ENCODE assay signal across 21 mouse cellular contexts in the genomic region with DNA sequence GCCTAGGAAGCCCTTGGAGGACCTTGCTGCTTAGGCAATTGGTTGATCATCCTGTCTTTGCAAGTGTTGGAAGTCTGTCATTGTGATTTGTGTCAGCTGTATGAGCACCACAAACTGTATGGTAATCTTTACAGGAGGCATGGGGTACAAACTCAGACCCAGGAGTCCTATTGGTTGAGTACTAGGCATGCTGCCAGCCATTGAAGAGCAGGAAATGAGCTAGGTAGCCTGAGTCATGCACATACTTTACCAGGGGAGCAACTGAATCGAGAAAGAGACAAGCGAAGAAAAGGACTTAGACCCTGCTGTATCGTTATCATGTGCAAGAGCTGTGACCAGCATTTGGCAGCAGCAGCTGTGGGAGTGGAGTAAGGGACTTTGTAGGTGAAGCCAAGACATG. TPM values are rescaled to one million over a fixed set of nuclear protein-coding genes. Genes with fewer than 3 reads are reported as not detected.
DNase-seq lines count a peak whose midpoint lies in the region; ATAC-seq and TF ChIP-seq lines count a peak whose summit lies in the region.
"Had no signal": no experiment of that assay in that cellular context is flagged by ENCODE, and none has a peak within 500 bp of the region (broad histone marks: within the 10 kb centered on the region; RNA-seq: fewer than 3 reads in every experiment).

No protein-coding gene starts in this region.

- H3ac ChIP-seq in C2C12 (ENCODE audit: control insufficient read depth, insufficient read length, low read depth) = no peak overlapping the region

- peaks cover 13% of the 10 kb centered on the region for H3K79me3 ChIP-seq in C2C12 (ENCODE audit: low read depth)

- no peak for TF ChIP-seq EP300 in liver, postnatal 0 days (IDR thresholded peaks at IDR 0.05; ENCODE audit: low read depth)

- no peak overlapping the region for H3K27ac ChIP-seq in liver, adult 2 months (replicated peaks; ENCODE audit: insufficient read depth, low read depth, low read length)
- no peak overlapping the region for H3K27ac ChIP-seq in liver, postnatal 0 days (ENCODE audit: low read depth)
- H3K27ac ChIP-seq: forebrain, embryonic 12.5 days; heart, embryonic 15.5 days; hindbrain, embryonic 10.5 days; hindbrain, postnatal 0 days; liver, embryonic 15.5 days; midbrain, embryonic 12.5 days; stomach, postnatal 0 days had no signal

- no peak overlapping the region for H3K9ac ChIP-seq in liver, adult 2 months (ENCODE audit: low read depth, low read length)
- H3K9ac ChIP-seq in liver, postnatal 0 days (replicated peaks) = no peak overlapping the region
- H3K9ac ChIP-seq: forebrain, embryonic 12.5 days; heart, embryonic 15.5 days; liver, embryonic 15.5 days; midbrain, embryonic 12.5 days had no signal

- TF ChIP-seq CTCF in liver, adult 2 months (IDR thresholded peaks at IDR 0.05; ENCODE audit: low read depth, low read length) = no peak
- TF ChIP-seq CTCF in liver, postnatal 0 days (IDR thresholded peaks at IDR 0.05; ENCODE audit: low read depth) = no peak
- TF ChIP-seq CTCF in C2C12 (IDR thresholded peaks at IDR 0.05; ENCODE audit: control insufficient read depth, insufficient read depth, insufficient read length) = no peak

- no peaks in the 10 kb centered on the region; the same call in 1 of the 2 replicates for H3K79me2 ChIP-seq in liver, adult 2 months (ENCODE audit: control insufficient read depth, insufficient read depth, low read length)
- H3K79me2 ChIP-seq in C2C12 (ENCODE audit: control insufficient read depth, insufficient read depth) = peaks cover 55% of the 10 kb centered on the region

- no peak for TF ChIP-seq POLR2A in liver, adult 2 months (IDR thresholded peaks at IDR 0.05; ENCODE audit: extremely low read depth, insufficient read depth, low read length)

- no peaks in the 10 kb centered on the region for H3K9me3 ChIP-seq in liver, postnatal 0 days (ENCODE audit: low read length)
- H3K9me3 ChIP-seq: forebrain, embryonic 12.5 days; heart, embryonic 15.5 days; hindbrain, embryonic 10.5 days; liver, embryonic 15.5 days; midbrain, embryonic 12.5 days had no signal

- intact Hi-C loops in left cerebral cortex, postnatal 4 days (cut with DNase I) = no loop called here

- ATAC-seq in liver, postnatal 0 days = no peak
- peak; percentile 65 for ATAC-seq in megakaryocyte progenitor cell, adult 5-6 weeks (replicated peaks; ENCODE audit: poor library complexity)
- ATAC-seq: hindbrain, postnatal 0 days had no signal

- H3K4me3 ChIP-seq in liver, adult 2 months (ENCODE audit: insufficient read depth, low read depth, low read length) = no peak overlapping the region
- no peak overlapping the region for H3K4me3 ChIP-seq in liver, postnatal 0 days (ENCODE audit: low read depth, low read length)
- H3K4me3 ChIP-seq in C2C12 (ENCODE audit: insufficient read depth, poor library complexity, severe bottlenecking) = no peak overlapping the region
- H3K4me3 ChIP-seq: forebrain, embryonic 12.5 days; heart, embryonic 15.5 days; hindbrain, embryonic 10.5 days; liver, embryonic 15.5 days; midbrain, embryonic 12.5 days had no signal

- DNase-seq in liver, adult 2 months (ENCODE audit: extremely low read depth, low read depth, low spot score) = peak; percentile 14
- no peak for DNase-seq in liver, postnatal 0 days
- DNase-seq in NIH3T3 (ENCODE audit: low read depth) = peak; percentile 72
- DNase-seq in spleen, postnatal 4 days (ENCODE audit: low spot score in 2 of 2) = no peak
- DNase-seq in left cerebral cortex, postnatal 4 days = no peak
- no peak for DNase-seq in retina, embryonic 14.5 days (ENCODE audit: low spot score)
- DNase-seq: cerebellum, adult 18-20 months; cerebellum, postnatal 25 days; heart, adult 11 months; kidney, adult 2 months; right cerebral cortex, postnatal 14 days had no signal

- no peaks in the 10 kb centered on the region for H3K4me1 ChIP-seq in liver, adult 2 months (ENCODE audit: control insufficient read depth, insufficient read depth, low read length)
- no peaks in the 10 kb centered on the region; the same call in 1 of the 2 replicates for H3K4me1 ChIP-seq in liver, postnatal 0 days (ENCODE audit: insufficient read depth)

- H3K36me3 ChIP-seq in liver, adult 2 months (ENCODE audit: control insufficient read depth, insufficient read depth, low read length) = peaks cover 29% of the 10 kb centered on the region
- peaks cover 73% of the 10 kb centered on the region for H3K36me3 ChIP-seq in liver, postnatal 0 days (replicated peaks; ENCODE audit: insufficient read depth, low read length)
- peaks cover 91% of the 10 kb centered on the region for H3K36me3 ChIP-seq in C2C12 (ENCODE audit: control insufficient read depth, insufficient read depth)

- H3K27me3 ChIP-seq in liver, adult 2 months (ENCODE audit: control insufficient read depth, insufficient read depth, low read length) = no peaks in the 10 kb centered on the region
- no peaks in the 10 kb centered on the region for H3K27me3 ChIP-seq in liver, postnatal 0 days (ENCODE audit: insufficient read depth, low read length)
- H3K27me3 ChIP-seq in C2C12 (ENCODE audit: control insufficient read depth, insufficient read depth, insufficient read length) = no peaks in the 10 kb centered on the region
- H3K27me3 ChIP-seq: CH12.LX; forebrain, embryonic 12.5 days; heart, embryonic 15.5 days; liver, embryonic 15.5 days; midbrain, embryonic 12.5 days had no signal

- WGBS in liver, adult 2 months = 42% methylated on average over 3 of the region's 3 CpGs
- WGBS in liver, postnatal 0 days (ENCODE audit: insufficient replicate concordance) = 69% methylated on average over 3 of the region's 3 CpGs

- no peak overlapping the region for H3K4me2 ChIP-seq in liver, postnatal 0 days (ENCODE audit: low read depth, low read length)
- H3K4me2 ChIP-seq: forebrain, embryonic 12.5 days; heart, embryonic 15.5 days; liver, embryonic 15.5 days; midbrain, embryonic 12.5 days had no signal

TF ChIP-seq in C2C12, 6 proteins besides CTCF, POLR2A, EP300 and RAD21:
- TF ChIP-seq MYOD1 (IDR thresholded peaks at IDR 0.05; ENCODE audit: control insufficient read depth, insufficient read length, low read depth) = peak; percentile 10
- no peak for TF ChIP-seq MAX (IDR thresholded peaks at IDR 0.05)
- no peak for TF ChIP-seq CEBPB (IDR thresholded peaks at IDR 0.05; ENCODE audit: low read depth)
- TF ChIP-seq USF1 (IDR thresholded peaks at IDR 0.05; ENCODE audit: low read depth) = no peak
- TF ChIP-seq FOSL1 (IDR thresholded peaks at IDR 0.05; ENCODE audit: insufficient read depth, low read length, poor library complexity, severe bottlenecking) = no peak
- TF ChIP-seq MYOG (IDR thresholded peaks at IDR 0.05; ENCODE audit: control insufficient read depth, extremely low read depth, insufficient read length) = no peak
TF ChIP-seq in C2C12: peak in this region for 1.

RNA-seq across cellular contexts. Expression of gene Lsm14b, which starts 8.1 kb away (rescaled TPM):
- total RNA-seq in liver, adult 2 months (2014; rRNA removed) = 15.0 and 19.3 TPM in 2 replicates
- polyA plus RNA-seq in liver, adult 2 months (2012; rRNA removed) = 14.5 and 15.4 TPM in 2 replicates
- polyA plus RNA-seq in liver, postnatal 0 days (2015; fragmentation: Nextera tagmentation; extraction: Ambion mirVana) = 1.6 and 1.7 TPM in 2 replicates
- 35.2 TPM for polyA plus RNA-seq in C2C12 (2012; fragmentation: generic; extraction: Trizol)
- 8.3 and 9.7 TPM in 2 replicates for total RNA-seq in megakaryocyte progenitor cell, adult 5-6 weeks (2015)
- total RNA-seq in megakaryocyte progenitor cell, adult 5-6 weeks (2017) = 23.5 and 23.9 TPM in 2 replicates
- total RNA-seq in left cerebral cortex, postnatal 4 days (2021) = 100 to 1,000 TPM; 199 to 202 TPM

RNA-seq across cellular contexts. Expression of gene Psma7, which starts 9.3 kb away (rescaled TPM):
- 191 and 199 TPM in 2 replicates for total RNA-seq in liver, adult 2 months (2014; rRNA removed)
- polyA plus RNA-seq in liver, adult 2 months (2012; rRNA removed) = 155 and 160 TPM in 2 replicates
- 264 and 278 TPM in 2 replicates for polyA plus RNA-seq in liver, postnatal 0 days (2015; fragmentation: Nextera tagmentation; extraction: Ambion mirVana)
- polyA plus RNA-seq in C2C12 (2012; fragmentation: generic; extraction: Trizol) = 559 TPM
- 355 and 392 TPM in 2 replicates for total RNA-seq in megakaryocyte progenitor cell, adult 5-6 weeks (2015)
- 426 and 445 TPM in 2 replicates for total RNA-seq in megakaryocyte progenitor cell, adult 5-6 weeks (2017)
- total RNA-seq in left cerebral cortex, postnatal 4 days (2021) = 100 to 1,000 TPM; 244 to 245 TPM

RNA-seq across cellular contexts. Expression of gene Ss18l1, which starts 9.4 kb away (rescaled TPM):
- 2.0 and 2.3 TPM in 2 replicates for total RNA-seq in liver, adult 2 months (2014; rRNA removed)
- polyA plus RNA-seq in liver, adult 2 months (2012; rRNA removed) = 3.8 and 4.6 TPM in 2 replicates
- polyA plus RNA-seq in liver, postnatal 0 days (2015; fragmentation: Nextera tagmentation; extraction: Ambion mirVana) = 0.50 and 0.62 TPM in 2 replicates
- 0.96 TPM for polyA plus RNA-seq in C2C12 (2012; fragmentation: generic; extraction: Trizol)
- total RNA-seq in megakaryocyte progenitor cell, adult 5-6 weeks (2015) = 1.1 and 2.1 TPM in 2 replicates
- total RNA-seq in megakaryocyte progenitor cell, adult 5-6 weeks (2017) = 2.5 and 2.6 TPM in 2 replicates
- 10 to 100 TPM; 59.2 to 60.9 TPM for total RNA-seq in left cerebral cortex, postnatal 4 days (2021)

RNA-seq across cellular contexts. Expression of gene Mtg2, which starts 37.5 kb away (rescaled TPM):
- total RNA-seq in liver, adult 2 months (2014; rRNA removed) = 19.6 and 22.4 TPM in 2 replicates
- 15.6 and 17.8 TPM in 2 replicates for polyA plus RNA-seq in liver, adult 2 months (2012; rRNA removed)
- polyA plus RNA-seq in liver, postnatal 0 days (2015; fragmentation: Nextera tagmentation; extraction: Ambion mirVana) = 9.6 and 9.8 TPM in 2 replicates
- 18.0 TPM for polyA plus RNA-seq in C2C12 (2012; fragmentation: generic; extraction: Trizol)
- 6.4 and 9.3 TPM in 2 replicates for total RNA-seq in megakaryocyte progenitor cell, adult 5-6 weeks (2015)
- 12.2 and 14.0 TPM in 2 replicates for total RNA-seq in megakaryocyte progenitor cell, adult 5-6 weeks (2017)
- total RNA-seq in left cerebral cortex, postnatal 4 days (2021) = 10 to 100 TPM; 19.8 to 20.5 TPM

RNA-seq across cellular contexts. Expression of gene Taf4, which starts 56.5 kb away (rescaled TPM):
- 4.0 and 4.2 TPM in 2 replicates for total RNA-seq in liver, adult 2 months (2014; rRNA removed)
- polyA plus RNA-seq in liver, adult 2 months (2012; rRNA removed) = 3.9 and 4.3 TPM in 2 replicates
- 1.7 TPM in 2 replicates for polyA plus RNA-seq in liver, postnatal 0 days (2015; fragmentation: Nextera tagmentation; extraction: Ambion mirVana)
- polyA plus RNA-seq in C2C12 (2012; fragmentation: generic; extraction: Trizol) = 6.9 TPM
- total RNA-seq in megakaryocyte progenitor cell, adult 5-6 weeks (2015) = 21.7 and 24.4 TPM in 2 replicates
- 15.1 and 18.0 TPM in 2 replicates for total RNA-seq in megakaryocyte progenitor cell, adult 5-6 weeks (2017)
- total RNA-seq in left cerebral cortex, postnatal 4 days (2021) = 10 to 100 TPM; 24.5 to 27.9 TPM

Comparison
In these comparisons a context has a peak if more than half of its experiments do, and no peak if none do; other contexts are left out.
1. DNase-seq: peak in liver, adult 2 months (single experiment) and NIH3T3 (single experiment); none in liver, postnatal 0 days (single experiment), spleen, postnatal 4 days (0 of 2), left cerebral cortex, postnatal 4 days (single experiment) and retina, embryonic 14.5 days (single experiment).
2. RNA of gene Ss18l1, which starts 9.4 kb away (total RNA-seq): 59.2 to 60.9 TPM in left cerebral cortex, postnatal 4 days; 1.1 to 2.6 TPM in megakaryocyte progenitor cell, adult 5-6 weeks and 2.0 to 2.3 TPM in liver, adult 2 months; every median in the first group is over 10 times any median in the second.